Mouse (Mus musculus) CD4-positive, CD25-positive, alpha-beta regulatory T cell, adult 4 months (primary cell): ENCODE data around the gene Fap. TPM values are rescaled to one million over a fixed set of nuclear protein-coding genes. Genes with fewer than 3 reads are reported as not detected.

Source experiments
- ATAC-seq: one replicate; pipeline ENCODE4 v1.8.0; 2017
- polyA plus RNA-seq, 2 experiments: library from polyadenylated mRNA; unstranded; fragments of 100-300 nt; shearing (Covaris generic); gene quantifications; one replicate each; pipeline ENCODE4 v1.2.1; 2017

The Fap gene
- polyA plus RNA-seq, 2 experiments from 2014 or later: 0.27 TPM; not detected in 1

GRCm38 (mm10) chr2:62459241-62460174 lies 114.4 kb downstream of the Fap start:
- no peak for ATAC-seq

DNA sequence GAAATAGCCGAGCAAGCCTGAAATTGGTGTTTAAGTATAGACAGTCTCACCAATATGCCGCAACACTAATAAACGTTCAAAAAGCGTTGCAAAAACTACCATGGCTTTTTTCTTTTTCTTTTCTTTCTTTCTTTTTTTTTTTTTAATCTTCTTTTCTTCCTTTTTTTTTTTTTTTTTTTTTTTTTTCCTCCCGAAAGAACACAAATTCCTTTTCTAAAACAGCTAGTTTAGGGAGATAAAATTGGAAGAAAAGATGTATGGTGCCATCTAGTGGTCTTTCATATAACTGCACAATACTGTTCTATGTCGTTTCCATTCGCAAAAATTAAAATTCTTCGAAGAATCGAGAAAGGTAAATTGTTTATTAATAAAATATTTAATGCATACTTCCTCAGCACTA lies 115.8 kb downstream of the Fap start:
- ATAC-seq: peak; percentile 60

GRCm38 (mm10) chr2:62454991-62455390 lies 118.9 kb downstream of the Fap start:
- ATAC-seq: no peak

- no peak for ATAC-seq
Measured at GRCm38 (mm10) chr2:62454033-62454432, 119.8 kb downstream of the Fap start.

Other genes with a start within 250 kb of the Fap start
- gene Dpp4, start 161.8 kb downstream of the Fap start, polyA plus RNA-seq: 100 to 1,000 TPM in 1 of 2 experiments, 10 to 100 TPM in 1; 98.3 to 101 TPM
- not detected for gene Gcg, start 90.4 kb downstream of the Fap start, polyA plus RNA-seq
- gene Ifih1, start 72.2 kb upstream of the Fap start, polyA plus RNA-seq: 10 to 100 TPM; 30.2 to 35.3 TPM
- 1 to 10 TPM; 1.4 to 1.7 TPM for gene Gca, start 90.2 kb upstream of the Fap start, polyA plus RNA-seq